Mouse (Mus musculus) NIH3T3 (cell line): Measurements from ENCODE around the gene Gm15517.
A peak's percentile ranks its signal among the peaks of the same experiment; 100 is the strongest.
"Not testable (repeated sequence)": the region's sequence is repeated elsewhere in the genome, so short reads cannot be mapped to it uniquely, and the experiment has no call there.

Experiments
- DNase-seq: peaks from one replicate; pipeline ENCODE4 v3.0.0-alpha.2; 2012; ENCODE audit warnings: low read depth

Gm15517 gene

DNA sequence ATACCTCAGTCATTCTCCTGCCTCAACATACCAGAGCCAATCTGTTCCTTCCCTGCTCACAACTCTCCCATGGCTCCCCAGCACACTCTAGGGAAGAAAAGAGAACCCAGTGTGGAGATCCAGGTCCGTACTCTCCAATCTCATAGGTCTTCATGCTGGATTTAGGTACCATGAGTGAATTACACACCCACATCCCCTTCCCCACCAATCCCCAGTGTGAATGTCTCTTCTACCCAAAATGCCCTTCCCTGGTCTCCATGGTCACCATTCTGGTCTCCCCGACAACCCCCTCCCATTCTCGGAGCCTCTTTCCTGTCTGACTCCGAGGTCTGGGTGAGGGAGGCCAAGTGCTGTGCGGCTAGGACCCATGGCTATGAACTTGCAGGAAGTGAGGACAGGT, at the start of gene Gm15517:
Gm15517 (plus strand) TSS at position 301 of the 400 bp plus-strand sequence.
- no peak for DNase-seq

DNA sequence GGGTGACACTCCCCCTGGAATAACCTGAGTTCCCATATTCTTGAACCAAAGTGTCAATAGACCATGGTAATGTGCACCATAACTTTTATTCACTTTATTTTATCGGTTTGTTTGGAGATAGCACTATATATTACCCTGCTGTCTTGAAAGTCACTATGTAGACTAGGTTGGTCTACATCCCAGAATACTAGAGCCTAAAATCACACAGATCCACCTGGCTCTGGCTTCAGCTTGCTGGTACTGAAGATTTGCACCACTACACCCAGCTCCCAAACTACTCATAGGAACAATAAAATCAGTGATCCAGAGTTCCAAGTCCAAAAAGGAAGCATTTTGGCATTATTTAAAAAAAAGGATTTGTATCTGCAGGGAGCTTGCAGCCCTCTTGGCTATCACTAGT, 45.6 kb upstream of the Gm15517 start, which contains the start of gene Klk1b5:
Klk1b5 (plus strand) TSS at position 301 of the 400 bp plus-strand sequence.
- no peak for DNase-seq

DNA sequence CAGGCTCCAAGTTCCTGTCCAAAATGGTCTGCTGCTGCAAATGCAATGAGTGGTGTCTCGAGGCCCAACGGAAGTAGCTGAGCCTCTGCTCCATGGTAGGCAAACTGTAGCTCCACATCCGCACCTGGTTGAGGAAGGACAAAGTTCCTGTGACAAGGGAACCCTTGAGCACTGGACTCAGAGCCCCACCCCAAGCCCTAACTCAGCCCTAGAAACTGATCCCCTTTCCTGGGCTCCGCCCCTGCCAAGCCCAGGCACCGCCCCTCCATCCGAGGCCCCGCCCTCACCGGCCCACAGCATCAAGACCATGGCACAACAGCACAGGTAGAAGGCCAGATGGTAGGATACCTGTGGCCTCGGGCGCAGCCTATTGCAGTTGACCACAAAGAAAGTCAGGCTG, 39.6 kb upstream of the Gm15517 start:
- not testable (repeated sequence) for DNase-seq

DNA sequence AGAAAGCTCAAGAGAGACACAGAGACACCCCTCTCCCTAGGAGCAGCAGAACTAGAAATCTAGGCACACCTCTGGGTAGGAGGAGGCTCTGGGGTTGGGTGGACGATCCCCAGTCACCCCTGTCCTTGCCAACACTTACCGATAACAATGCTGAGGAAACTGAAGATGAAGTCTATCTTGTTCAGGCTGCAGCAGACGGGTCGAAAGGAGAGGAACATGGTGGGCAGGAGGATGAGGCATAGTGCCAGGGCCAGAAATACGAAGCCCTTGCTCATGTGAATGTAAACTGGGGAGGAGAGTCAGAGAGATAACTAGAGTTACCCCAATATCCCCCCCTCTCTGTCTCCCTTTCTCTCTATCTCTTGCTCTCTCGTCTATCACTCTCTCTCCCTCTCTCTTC, 38.9 kb upstream of the Gm15517 start:
- DNase-seq = not testable (repeated sequence)

DNA sequence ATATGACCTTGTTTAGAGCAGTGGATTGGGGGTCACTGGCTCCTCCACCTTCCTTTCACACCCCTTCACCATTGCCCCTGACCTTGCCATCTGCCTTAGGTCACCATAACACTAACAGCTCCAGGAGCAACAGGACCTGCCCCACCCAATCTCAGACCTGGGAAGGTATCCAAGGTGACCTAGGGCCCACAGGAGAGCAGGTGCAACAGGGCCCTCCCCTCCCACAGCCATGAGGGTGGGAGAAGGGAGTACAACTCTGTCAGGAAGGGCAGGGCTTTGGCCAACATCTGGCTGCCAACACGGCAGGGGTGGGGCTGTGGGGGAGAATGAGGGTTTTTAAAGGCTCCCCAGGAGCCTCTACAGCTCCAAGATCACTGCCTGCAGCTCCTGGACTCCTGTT, 36.2 kb upstream of the Gm15517 start, which contains the start of gene Klk1:
Klk1 (plus strand) TSS at position 285 of the 400 bp plus-strand sequence.
- DNase-seq = no peak

DNA sequence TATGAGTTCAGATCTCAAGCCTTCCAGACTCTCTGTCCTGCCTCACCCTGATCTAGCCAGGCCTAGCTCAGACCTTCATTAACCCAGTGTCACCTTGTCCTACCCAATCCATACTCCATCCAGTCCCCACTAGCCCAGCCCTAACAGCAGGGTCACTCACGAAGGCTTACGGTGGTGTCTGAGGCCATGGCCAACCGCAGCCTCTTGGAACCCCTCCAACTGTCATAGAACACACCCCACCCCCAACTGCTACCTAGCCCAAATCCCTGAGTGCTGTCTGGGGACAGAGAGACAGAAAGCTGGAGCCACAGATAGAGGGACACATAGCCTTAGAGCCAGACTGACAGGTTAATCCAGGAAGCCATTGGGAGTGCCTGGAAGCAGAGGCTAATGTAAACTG, 25.3 kb upstream of the Gm15517 start, which contains the start of gene Gm36864:
Gm36864 (plus strand) TSS at position 269 of the 400 bp plus-strand sequence.
- no peak for DNase-seq

DNA sequence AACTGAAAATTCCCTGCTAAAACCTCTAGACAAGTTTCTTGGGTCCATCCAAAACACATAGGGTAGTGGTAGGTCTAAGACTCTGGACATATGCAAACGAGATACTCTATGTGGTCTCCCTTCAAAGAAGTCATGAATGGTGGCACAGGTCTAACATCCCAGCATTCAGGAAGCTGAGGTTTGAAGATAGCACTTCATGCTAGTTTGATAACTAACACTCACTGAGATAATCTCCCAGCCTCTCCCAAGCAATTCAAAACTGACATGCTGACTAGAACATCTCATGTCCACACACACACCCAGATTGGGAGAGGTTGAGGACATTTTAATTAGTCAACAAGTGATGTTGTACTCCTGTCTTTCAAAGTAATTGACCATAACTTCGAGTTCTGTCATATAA, 21.3 kb upstream of the Gm15517 start:
- DNase-seq = no peak

- DNase-seq = no peak
Observed at GRCm38 (mm10) chr7:44240712-44241111, 20.5 kb upstream of the Gm15517 start.

GRCm38 (mm10) chr7:44241163-44241562, 20.1 kb upstream of the Gm15517 start:
- no peak for DNase-seq

DNA sequence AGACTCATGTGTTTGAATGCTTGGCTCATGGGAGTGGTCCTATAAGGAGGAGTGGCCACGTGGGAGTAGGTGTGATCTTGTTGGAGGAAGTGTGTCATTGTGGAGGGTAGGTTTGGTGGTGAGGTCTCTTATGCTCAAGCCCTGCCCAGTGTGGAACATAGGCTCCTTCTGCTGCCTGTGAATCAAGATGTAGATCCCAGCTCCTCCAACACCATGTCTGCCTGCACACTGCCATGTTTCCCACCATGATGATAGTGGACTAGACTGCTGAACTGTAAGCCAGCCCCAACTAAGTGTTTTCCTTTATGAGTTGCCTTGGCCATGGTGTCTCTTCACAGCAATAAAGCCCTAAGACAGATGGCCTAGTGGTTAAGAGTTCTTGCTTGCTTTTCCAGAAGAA, 17.2 kb upstream of the Gm15517 start:
- no peak for DNase-seq

DNA sequence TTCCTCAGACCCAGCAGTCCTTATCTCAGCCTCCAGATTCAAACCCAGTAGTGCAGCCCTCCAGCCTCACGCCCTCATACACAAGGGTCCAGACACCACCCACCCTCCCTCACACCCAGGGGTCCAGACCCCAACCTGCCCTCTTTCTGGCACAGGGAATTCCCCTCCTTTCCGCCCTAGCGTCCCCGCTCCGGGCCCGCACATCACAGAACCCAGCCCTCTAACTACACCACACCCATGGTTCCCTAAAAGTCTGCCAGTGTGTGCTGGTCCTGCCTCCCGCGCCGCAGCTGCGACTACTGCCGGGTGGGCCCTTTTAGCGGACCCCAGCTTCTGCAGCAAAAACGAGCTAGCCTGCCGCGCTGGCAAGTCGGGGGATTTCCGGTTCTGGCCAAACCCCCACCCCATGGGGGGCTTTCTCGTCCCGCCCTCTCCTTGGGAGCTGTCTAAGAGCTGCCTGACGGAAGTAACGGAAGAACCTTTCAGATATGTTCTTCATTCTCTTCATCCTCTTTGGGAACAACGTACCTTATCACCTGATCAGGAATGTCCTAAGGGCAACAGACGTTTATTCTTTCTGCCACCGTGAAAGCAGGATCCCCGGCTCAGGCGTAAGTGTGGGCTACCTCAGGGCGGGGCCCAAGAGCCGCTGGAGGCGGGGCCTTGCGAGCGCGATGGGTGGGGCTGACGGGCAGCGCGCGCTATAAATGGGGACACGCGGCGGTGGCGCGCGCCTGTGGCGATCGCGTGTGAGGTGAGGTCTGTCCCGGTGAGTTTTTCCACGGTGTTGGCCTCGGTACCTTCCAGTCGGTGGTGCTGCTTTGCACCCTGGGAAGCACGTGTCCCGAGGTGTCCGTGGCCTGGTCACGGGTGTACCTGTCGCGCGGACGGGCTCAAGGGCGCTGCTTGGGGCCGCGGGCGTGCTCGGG, 14.9 kb upstream of the Gm15517 start, which contains the start of the genes 1700028J19Rik and 2410002F23Rik:
1700028J19Rik (minus strand) TSS at position 641 of the 929 bp plus-strand sequence.
2410002F23Rik (plus strand) TSS at position 668 of the 929 bp plus-strand sequence.
- peak; percentile 94 for DNase-seq

DNA sequence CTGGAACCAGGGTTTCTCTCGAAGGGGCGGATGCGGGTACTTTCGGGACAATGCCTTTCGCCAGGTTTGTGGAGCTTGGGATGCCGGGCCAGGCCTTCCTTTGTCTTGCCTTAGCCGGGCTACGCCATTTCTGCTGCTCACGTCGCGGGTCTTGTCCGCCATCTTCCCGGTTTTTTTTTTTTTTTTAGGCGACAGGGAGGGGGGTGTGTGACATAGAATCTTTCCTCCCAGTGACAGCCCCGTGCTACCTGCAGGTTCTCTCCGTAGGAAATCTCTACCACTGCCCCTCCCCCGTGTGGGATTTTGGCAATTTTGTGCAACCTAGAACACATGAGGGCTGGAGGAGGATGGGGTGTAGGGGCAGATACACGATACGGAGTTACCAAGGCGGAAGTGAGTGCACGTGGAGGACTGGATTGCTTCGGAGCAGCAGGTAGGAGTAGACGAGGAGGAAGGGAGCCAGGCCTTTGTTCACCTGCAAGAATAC, 14.2 kb upstream of the Gm15517 start:
- DNase-seq = peak; percentile 67

DNA sequence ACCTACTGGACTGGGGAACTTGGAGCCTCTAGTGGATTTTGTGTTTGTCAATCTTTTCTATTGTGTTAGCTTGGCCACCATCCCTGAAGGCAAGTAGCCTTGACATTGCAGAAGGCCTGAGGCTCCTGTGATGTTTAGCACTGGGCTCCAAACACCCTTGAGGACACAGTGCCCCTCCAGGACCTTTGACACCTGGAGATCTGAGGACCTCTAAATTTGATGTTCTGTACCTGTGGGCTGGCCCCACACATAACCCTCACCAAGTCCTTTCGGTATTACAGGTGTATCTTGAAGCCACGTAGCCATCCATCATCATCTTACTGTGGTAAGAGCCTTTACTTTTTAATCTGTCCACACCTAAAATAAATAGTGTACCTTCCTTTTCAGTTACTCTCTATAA, 13.3 kb upstream of the Gm15517 start:
- DNase-seq = no peak

DNA sequence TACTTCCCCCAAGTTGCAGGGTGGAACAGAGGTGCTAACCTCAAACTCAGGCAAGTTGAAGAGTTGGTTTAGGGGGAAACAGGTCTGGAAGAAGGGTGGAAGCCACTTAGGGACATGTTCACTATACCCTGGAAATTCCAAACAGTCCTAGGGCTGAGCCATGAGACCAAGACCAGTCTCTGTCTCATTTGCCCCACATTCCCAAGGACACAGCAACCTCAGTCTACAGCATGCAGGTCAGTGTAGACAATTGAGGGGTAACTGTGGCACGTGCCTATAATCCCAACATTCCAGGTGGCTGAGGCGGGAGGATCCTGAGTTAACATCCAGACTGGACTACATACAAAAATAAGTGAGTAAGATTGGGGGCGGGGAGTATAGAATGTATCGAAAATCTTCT, 12.0 kb upstream of the Gm15517 start:
- no peak for DNase-seq

- not testable (repeated sequence) for DNase-seq
Observed at GRCm38 (mm10) chr7:44250732-44251275, 10.4 kb upstream of the Gm15517 start.

DNA sequence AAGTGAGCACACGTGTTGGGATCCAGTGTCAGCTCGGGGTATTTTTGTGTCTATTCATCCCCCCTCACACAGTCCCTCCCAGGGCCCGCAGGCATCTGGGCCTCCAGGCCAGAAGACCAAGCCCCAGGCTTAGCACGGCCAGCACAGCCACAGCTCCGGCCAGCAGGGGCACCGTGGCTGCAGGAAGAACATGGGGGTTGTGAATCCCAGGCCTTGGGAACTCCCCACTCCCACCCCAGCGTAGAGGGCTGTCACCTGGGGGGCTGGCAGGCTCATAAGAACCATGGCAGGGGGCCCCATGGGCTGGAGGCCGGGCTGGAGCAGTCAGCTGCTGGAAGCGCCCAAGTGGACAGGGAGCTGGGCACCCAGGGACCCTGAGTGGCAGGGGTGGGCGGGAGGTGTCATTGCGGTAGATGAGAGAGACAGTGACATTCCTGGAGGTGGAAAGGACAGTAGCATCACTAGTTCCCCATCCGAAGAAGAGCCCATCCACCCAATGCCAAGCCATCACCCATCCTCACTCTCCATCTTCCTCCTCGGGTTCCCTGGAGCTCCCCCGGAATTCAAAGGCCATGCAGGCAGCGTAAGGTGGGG, 8.1 kb upstream of the Gm15517 start:
- DNase-seq = no peak

- no peak for DNase-seq
Observed at GRCm38 (mm10) chr7:44254930-44255329, 6.3 kb upstream of the Gm15517 start.

DNA sequence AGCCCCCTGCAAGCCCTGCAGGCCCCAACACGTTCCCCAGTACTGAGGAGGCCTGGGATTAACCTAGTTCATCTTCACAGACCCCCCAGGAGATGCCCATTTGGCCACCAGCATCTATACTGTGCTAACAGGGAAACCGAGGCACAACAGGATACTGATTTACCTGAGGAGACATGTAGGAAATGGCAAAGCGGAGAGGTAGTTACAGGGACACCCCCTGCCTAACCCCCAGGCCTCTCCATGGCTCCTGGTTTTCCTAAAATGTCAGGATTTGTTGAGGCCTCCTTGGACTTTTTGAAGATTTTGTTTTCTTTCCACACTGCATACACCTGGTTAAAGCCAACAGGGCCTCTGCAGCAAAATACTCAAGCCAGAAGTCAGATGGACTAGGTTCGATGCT, 4.0 kb upstream of the Gm15517 start, which contains the start of gene Acp4:
Acp4 (minus strand) TSS at position 101 of the 400 bp plus-strand sequence.
- no peak for DNase-seq

DNA sequence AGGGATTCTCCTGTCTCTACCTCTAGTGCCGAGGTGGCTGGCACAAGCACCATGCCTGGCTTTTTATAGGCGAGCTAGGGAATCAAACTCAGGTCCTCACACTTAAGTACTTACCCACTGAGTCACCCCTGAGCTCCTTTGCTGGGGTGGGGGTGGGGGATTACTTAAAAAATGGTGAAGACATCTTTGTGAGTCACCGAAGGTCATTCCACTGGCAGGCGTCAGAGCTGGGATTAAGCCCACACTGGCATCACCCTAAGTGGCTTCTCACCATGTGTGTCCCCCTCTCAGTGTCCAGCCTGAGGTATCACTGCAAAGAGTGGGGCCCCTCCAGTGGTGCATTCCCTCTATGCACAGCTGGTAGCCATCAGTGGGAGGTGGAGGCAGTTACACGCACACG, 837 bp upstream of the Gm15517 start:
- peak; percentile 59 for DNase-seq

- peak; percentile 97 for DNase-seq
Observed at GRCm38 (mm10) chr7:44262791-44263643, 1.8 kb downstream of the Gm15517 start.

GRCm38 (mm10) chr7:44268117-44268516, 6.9 kb downstream of the Gm15517 start:
- no peak for DNase-seq
